17 mouse cellular contexts compared by ENCODE assay signal in genomic region chr17:25366005-25366404, GRCm38 (mm10). TPM values are rescaled to one million over a fixed set of nuclear protein-coding genes. Genes with fewer than 3 reads are reported as not detected.
"Had no signal": no experiment of that assay in that cellular context is flagged by ENCODE, and none has a peak within 500 bp of the region (broad histone marks: within the 10 kb centered on the region; RNA-seq: fewer than 3 reads in every experiment).

Gene Tpsb2 (plus strand): TSS chr17:25366305.

- ATAC-seq: midbrain, embryonic 15.5 days had no signal

- H3K4me3 ChIP-seq: left cerebral cortex, adult 2 months; megakaryocyte, embryonic 14.5 days; midbrain, embryonic 15.5 days; neural tube, embryonic 12.5 days had no signal

- H3K9ac ChIP-seq: liver, embryonic 14.5 days; midbrain, embryonic 15.5 days; neural tube, embryonic 12.5 days had no signal

- H3K4me2 ChIP-seq: midbrain, embryonic 11.5 days; midbrain, embryonic 15.5 days; neural tube, embryonic 12.5 days had no signal

- H3K9me3 ChIP-seq: megakaryocyte, embryonic 14.5 days; midbrain, embryonic 15.5 days; neural tube, embryonic 12.5 days had no signal

- DNase-seq: kidney, adult 8-10 months; kidney, postnatal 25 days; lung, adult 18-20 months; lung, postnatal 10 days; thymus, adult 18-20 months; thymus, postnatal 14 days had no signal

- H3K4me1 ChIP-seq: megakaryocyte, embryonic 14.5 days; midbrain, embryonic 15.5 days; neural tube, embryonic 12.5 days had no signal

- H3K27me3 ChIP-seq: midbrain, embryonic 15.5 days; neural tube, embryonic 12.5 days had no signal

- H3K36me3 ChIP-seq: midbrain, embryonic 15.5 days; neural tube, embryonic 12.5 days had no signal

- H3K27ac ChIP-seq: left cerebral cortex, adult 2 months; liver, embryonic 14.5 days; macrophage; midbrain, embryonic 15.5 days; neural tube, embryonic 12.5 days had no signal

RNA-seq across cellular contexts. Expression of gene Tpsb2, which starts in this region (rescaled TPM):
- total RNA-seq: left cerebral cortex, adult 2 months; liver, adult 2 months; monocyte, adult 5-6 weeks; neutrophil, adult 5-6 weeks had no signal
- polyA plus RNA-seq: limb, embryonic 11.5 days; liver, adult 2 months; macrophage; midbrain, embryonic 11.5 days; neural tube, embryonic 12.5 days had no signal
